Mouse (Mus musculus) liver, embryonic 15.5 days (tissue): ENCODE data around the gene Glrx5. TPM values are rescaled to one million over a fixed set of nuclear protein-coding genes. Genes with fewer than 3 reads are reported as not detected.

ENCODE experiments used
- ATAC-seq: fragments of 200-750 bp; cut with Nextera tagmentation; 2 replicates; pipeline ENCODE4 v1.8.0; 2017; ENCODE audit warnings: moderate number of reproducible peaks, mild to moderate bottlenecking, moderate library complexity; ENCODE audit not compliant: insufficient read depth
- H3K27ac ChIP-seq: fragments of 300-500 bp; sonication (generic); replicated peaks from 2 replicates; pipeline ENCODE4 v1.5.1; 2015; ENCODE audit warnings: mild to moderate bottlenecking, inconsistent platforms
- H3K27me3 ChIP-seq: fragments of 300-500 bp; sonication (generic); 2 replicates; pipeline ENCODE4 v1.6.1; 2015; ENCODE audit warnings: mild to moderate bottlenecking, inconsistent platforms
- H3K36me3 ChIP-seq: fragments of 300-500 bp; sonication (generic); replicated peaks from 2 replicates; pipeline ENCODE4 v1.6.1; 2015; ENCODE audit warnings: moderate library complexity, mild to moderate bottlenecking, inconsistent platforms
- H3K4me1 ChIP-seq: fragments of 300-500 bp; sonication (generic); replicated peaks from 2 replicates; pipeline ENCODE4 v1.6.1; 2015; ENCODE audit warnings: inconsistent platforms
- H3K4me2 ChIP-seq: fragments of 300-500 bp; sonication (generic); 2 replicates; pipeline ENCODE4 v1.6.1; 2015; ENCODE audit warnings: moderate library complexity, mild to moderate bottlenecking, inconsistent platforms
- H3K4me3 ChIP-seq: fragments of 300-500 bp; sonication (generic); replicated peaks from 2 replicates; pipeline ENCODE4 v1.5.1; 2015; ENCODE audit warnings: mild to moderate bottlenecking, inconsistent platforms
- H3K9ac ChIP-seq: fragments of 300-500 bp; sonication (generic); 2 replicates; pipeline ENCODE4 v1.6.1; 2015; ENCODE audit warnings: moderate library complexity, mild to moderate bottlenecking, inconsistent platforms
- H3K9me3 ChIP-seq: fragments of 300-500 bp; sonication (generic); replicated peaks from 2 replicates; pipeline ENCODE4 v1.6.1; 2016; ENCODE audit warnings: inconsistent platforms
- WGBS: fragments of 180-500 bp; shearing (Covaris S2); methylation state at CpG from one replicate; pipeline ENCODE4 v1.1.7; 2015; ENCODE audit warnings: mixed read lengths; ENCODE audit not compliant: insufficient replicate concordance; 5-methylcytosine and 5-hydroxymethylcytosine counted together
- polyA plus RNA-seq: library from polyadenylated mRNA; unstranded; fragments of >200 nt; fragmentation: Nextera tagmentation; extraction: Ambion mirVana; gene quantifications from 2 replicates; pipeline ENCODE4 v1.2.1, GENCODE M21; 2015

The Glrx5 gene
- polyA plus RNA-seq, 1 experiment from 2014 or later = 514 TPM

GRCm38 (mm10) chr12:104996012-104996728, 36.3 kb upstream of the Glrx5 start:
- H3K27ac ChIP-seq = peak overlapping the region; percentile 35
- no peak overlapping the region for H3K9ac ChIP-seq
- H3K9me3 ChIP-seq = no peaks in the 10 kb centered on the region
- H3K4me3 ChIP-seq = no peak overlapping the region
- ATAC-seq = peak; percentile 79
- H3K4me2 ChIP-seq = peak overlapping the region; percentile 21
- H3K4me1 ChIP-seq = peaks cover 84% of the 10 kb centered on the region
- H3K27me3 ChIP-seq = no peaks in the 10 kb centered on the region
- no peaks in the 10 kb centered on the region for H3K36me3 ChIP-seq
- WGBS = 50% methylated on average over 9 of the region's 9 CpGs

DNA sequence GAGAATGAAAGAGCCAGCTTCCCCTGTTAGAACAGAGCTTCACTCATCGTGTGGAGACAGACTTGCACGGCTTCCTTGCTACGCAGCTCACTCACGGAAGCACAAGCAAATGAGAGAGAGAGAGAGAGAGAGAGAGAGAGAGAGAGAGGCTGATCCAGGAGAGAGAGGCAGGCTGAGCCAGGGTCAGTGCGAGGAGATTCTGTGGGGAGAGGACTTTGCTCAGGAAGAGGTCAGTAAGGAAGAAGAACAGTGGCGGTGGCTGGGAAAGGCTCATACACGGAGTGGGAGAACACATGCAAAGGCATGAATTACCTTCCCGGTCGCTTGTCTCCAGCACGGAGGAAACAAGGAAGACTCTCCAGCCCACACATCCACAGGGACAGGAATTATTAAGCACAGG, 35.3 kb upstream of the Glrx5 start:
- WGBS = 69% methylated on average over 10 of the region's 10 CpGs
- H3K27ac ChIP-seq = peak overlapping the region; percentile 35; the same call in 1 of the 2 replicates

DNA sequence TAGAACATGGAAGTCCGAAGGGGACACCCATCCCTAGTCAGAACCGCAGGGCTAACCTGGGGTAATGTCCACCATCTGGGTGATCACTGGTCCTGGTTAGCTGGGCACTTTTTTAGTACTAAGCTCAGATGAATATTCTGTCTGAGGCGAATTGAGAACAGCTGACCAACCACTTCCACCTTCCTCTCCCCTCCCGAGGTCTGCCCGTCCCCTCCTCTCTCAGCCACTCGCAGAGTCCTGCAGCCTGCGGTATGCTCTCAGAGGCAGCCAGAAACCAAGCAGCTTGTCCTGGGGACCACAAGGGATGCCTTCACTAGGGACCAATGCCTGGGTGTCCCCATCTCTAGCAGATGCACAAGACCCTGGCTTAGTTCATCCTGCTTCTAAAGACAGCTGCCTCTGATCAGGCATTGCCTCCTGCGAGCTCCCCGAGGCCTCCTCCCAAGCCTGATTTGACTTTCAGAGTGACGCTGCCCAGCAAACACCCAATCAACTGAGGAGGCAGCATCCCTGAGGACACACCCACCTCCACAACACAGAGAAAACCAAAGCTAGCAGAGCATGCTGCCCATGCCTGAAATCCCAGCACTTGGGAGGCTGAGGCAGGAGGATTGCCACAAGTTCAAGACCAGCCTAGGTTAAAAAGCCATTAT, 34.7 kb upstream of the Glrx5 start:
- Histone ChIP-seq H3K4me2 (peak overlapping the region; percentile 37), H3K9ac (no peak overlapping the region), H3K36me3 (no peaks in the 10 kb centered on the region), H3K4me3 (no peak overlapping the region), H3K9me3 (no peaks in the 10 kb centered on the region), H3K4me1 (peaks cover 91% of the 10 kb centered on the region), H3K27ac (no peak overlapping the region), H3K27me3 (no peaks in the 10 kb centered on the region)
- 0 out of 2 replicates have a peak, but pooled peaks have one; percentile 27 for ATAC-seq
- 38% methylated on average over 10 of the region's 10 CpGs for WGBS

More for the DNA sequence above, 35.3 kb upstream of the Glrx5 start:
- Histone ChIP-seq H3K9ac (no peak overlapping the region), H3K9me3 (no peaks in the 10 kb centered on the region), H3K4me1 (peaks cover 91% of the 10 kb centered on the region), H3K36me3 (no peaks in the 10 kb centered on the region), H3K4me3 (no peak overlapping the region), H3K4me2 (no peak overlapping the region), H3K27me3 (no peaks in the 10 kb centered on the region)
- ATAC-seq = no peak

GRCm38 (mm10) chr12:104998541-104998940, 33.9 kb upstream of the Glrx5 start:
- no peaks in the 10 kb centered on the region for H3K36me3 ChIP-seq
- H3K4me3 ChIP-seq = no peak overlapping the region
- peak overlapping the region; percentile 35; the same call in 1 of the 2 replicates for H3K27ac ChIP-seq
- no peaks in the 10 kb centered on the region for H3K9me3 ChIP-seq
- H3K27me3 ChIP-seq = no peaks in the 10 kb centered on the region
- H3K4me1 ChIP-seq = peaks cover 95% of the 10 kb centered on the region
- WGBS = 39% methylated on average over 6 of the region's 6 CpGs
- no peak overlapping the region for H3K4me2 ChIP-seq
- no peak overlapping the region for H3K9ac ChIP-seq
- no peak for ATAC-seq

DNA sequence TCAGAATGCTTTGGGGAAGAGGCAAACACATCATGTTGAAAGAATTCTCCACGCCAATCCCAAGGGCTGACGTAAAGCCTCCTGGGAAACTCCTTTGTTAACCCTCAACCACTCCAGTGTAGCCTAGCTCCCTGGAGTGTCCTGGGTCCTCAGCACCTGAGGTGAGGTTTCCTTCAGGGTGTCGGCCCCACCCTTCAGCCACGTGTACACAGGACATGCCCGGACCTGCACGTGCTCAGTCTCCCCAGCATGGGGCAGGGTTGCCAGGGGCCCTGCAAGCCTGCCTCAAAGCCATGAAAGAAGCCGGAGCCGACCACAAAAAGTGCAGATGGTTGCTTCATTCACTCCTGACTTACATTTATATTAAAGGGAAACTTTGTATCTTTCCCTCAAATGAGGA, 33.3 kb upstream of the Glrx5 start:
- H3K27ac ChIP-seq = peak overlapping the region; percentile 58; the same call in 1 of the 2 replicates
- no peaks in the 10 kb centered on the region for H3K27me3 ChIP-seq
- H3K9ac ChIP-seq = no peak overlapping the region
- no peaks in the 10 kb centered on the region for H3K36me3 ChIP-seq
- peaks cover 100% of the 10 kb centered on the region for H3K4me1 ChIP-seq
- no peak overlapping the region for H3K4me2 ChIP-seq
- ATAC-seq = no peak
- H3K9me3 ChIP-seq = no peaks in the 10 kb centered on the region
- 44% methylated on average over 8 of the region's 8 CpGs for whole genome bisulfite sequencing
- no peak overlapping the region for H3K4me3 ChIP-seq

GRCm38 (mm10) chr12:105000487-105001283, 31.8 kb upstream of the Glrx5 start:
- 51% methylated on average over 9 of the region's 9 CpGs for WGBS
- peak overlapping the region; percentile 9; the same call in 1 of the 2 replicates for H3K9ac ChIP-seq

GRCm38 (mm10) chr12:105001317-105001716, 31.2 kb upstream of the Glrx5 start:
- Histone ChIP-seq H3K27me3 (no peaks in the 10 kb centered on the region), H3K27ac (no peak overlapping the region), H3K4me3 (no peak overlapping the region), H3K36me3 (no peaks in the 10 kb centered on the region), H3K9ac (0 out of 2 replicates have a peak overlapping the region, but pooled peaks have one; percentile 9), H3K4me1 (peaks cover 100% of the 10 kb centered on the region), H3K4me2 (no peak overlapping the region), H3K9me3 (no peaks in the 10 kb centered on the region)
- 48% methylated on average over 9 of the region's 9 CpGs for WGBS
- ATAC-seq = no peak

More at GRCm38 (mm10) chr12:105000487-105001283, 31.8 kb upstream of the Glrx5 start:
- H3K4me1 ChIP-seq = peaks cover 100% of the 10 kb centered on the region
- H3K9me3 ChIP-seq = no peaks in the 10 kb centered on the region
- H3K27me3 ChIP-seq = no peaks in the 10 kb centered on the region
- peak overlapping the region; percentile 58 for H3K27ac ChIP-seq
- no peak overlapping the region; the same call in 1 of the 2 replicates for H3K4me2 ChIP-seq
- ATAC-seq = no peak
- no peaks in the 10 kb centered on the region for H3K36me3 ChIP-seq
- H3K4me3 ChIP-seq = no peak overlapping the region

- H3K27ac ChIP-seq = peak overlapping the region; percentile 56
- no peaks in the 10 kb centered on the region for H3K36me3 ChIP-seq
- no peaks in the 10 kb centered on the region for H3K27me3 ChIP-seq
- H3K9ac ChIP-seq = 0 out of 2 replicates have a peak overlapping the region, but pooled peaks have one; percentile 9
- H3K4me2 ChIP-seq = peak overlapping the region; percentile 41
- WGBS = 23% methylated on average over 10 of the region's 10 CpGs
- ATAC-seq = peak; percentile 42
- H3K4me1 ChIP-seq = peaks cover 99% of the 10 kb centered on the region
- H3K4me3 ChIP-seq = no peak overlapping the region
- H3K9me3 ChIP-seq = no peaks in the 10 kb centered on the region
Measured at GRCm38 (mm10) chr12:105002340-105003132, 30.0 kb upstream of the Glrx5 start.

- ATAC-seq = no peak
- H3K4me3 ChIP-seq = no peak overlapping the region
- peaks cover 99% of the 10 kb centered on the region for H3K4me1 ChIP-seq
- no peaks in the 10 kb centered on the region for H3K36me3 ChIP-seq
- H3K4me2 ChIP-seq = peak overlapping the region; percentile 41
- H3K27ac ChIP-seq = peak overlapping the region; percentile 56; the same call in 1 of the 2 replicates
- 47% methylated on average over 9 of the region's 9 CpGs for WGBS
- 0 out of 2 replicates have a peak overlapping the region, but pooled peaks have one; percentile 9 for H3K9ac ChIP-seq
- H3K27me3 ChIP-seq = no peaks in the 10 kb centered on the region
- H3K9me3 ChIP-seq = no peaks in the 10 kb centered on the region
Measured at GRCm38 (mm10) chr12:105003158-105003557, 29.3 kb upstream of the Glrx5 start.

GRCm38 (mm10) chr12:105003715-105004114, 28.8 kb upstream of the Glrx5 start:
- H3K9me3 ChIP-seq = no peaks in the 10 kb centered on the region
- H3K4me2 ChIP-seq = no peak overlapping the region
- WGBS = 34% methylated on average over 3 of the region's 3 CpGs
- peaks cover 99% of the 10 kb centered on the region for H3K4me1 ChIP-seq
- H3K4me3 ChIP-seq = no peak overlapping the region
- 0 out of 2 replicates have a peak overlapping the region, but pooled peaks have one; percentile 15 for H3K27ac ChIP-seq
- ATAC-seq = no peak
- no peak overlapping the region for H3K9ac ChIP-seq
- H3K27me3 ChIP-seq = no peaks in the 10 kb centered on the region
- no peaks in the 10 kb centered on the region for H3K36me3 ChIP-seq
